Mouse (Mus musculus) neural tube, embryonic 12.5 days (tissue): ENCODE results near the gene Gm21739. TPM values are rescaled to one million over a fixed set of nuclear protein-coding genes. Genes with fewer than 3 reads are reported as not detected.
"Not testable (repeated sequence)": the region's sequence is repeated elsewhere in the genome, so short reads cannot be mapped to it uniquely, and the experiment has no call there.

Experiments
- ATAC-seq: fragments of 200-750 bp; cut with Nextera tagmentation; 2 replicates; pipeline ENCODE4 v1.8.0; 2017; ENCODE audit warnings: low read depth, mild to moderate bottlenecking, moderate TSS enrichment, moderate library complexity; ENCODE audit not compliant: low FRiP score
- H3K27ac ChIP-seq: fragments of 300-500 bp; sonication (generic); 2 replicates; pipeline ENCODE4 v1.5.1; 2016
- H3K27me3 ChIP-seq: fragments of 300-500 bp; sonication (generic); replicated peaks from 2 replicates; pipeline ENCODE4 v1.6.1; 2016; ENCODE audit warnings: mild to moderate bottlenecking
- H3K36me3 ChIP-seq: fragments of 300-500 bp; sonication (generic); 2 replicates; pipeline ENCODE4 v1.6.1; 2016; ENCODE audit warnings: mild to moderate bottlenecking
- H3K4me1 ChIP-seq: fragments of 300-500 bp; sonication (generic); 2 replicates; pipeline ENCODE4 v1.6.1; 2016
- H3K4me2 ChIP-seq: fragments of 300-500 bp; sonication (generic); replicated peaks from 2 replicates; pipeline ENCODE4 v1.6.1; 2016; ENCODE audit warnings: mild to moderate bottlenecking
- H3K4me3 ChIP-seq: fragments of 300-500 bp; sonication (generic); 2 replicates; pipeline ENCODE4 v1.5.1; 2016
- H3K9ac ChIP-seq: fragments of 300-500 bp; sonication (generic); 2 replicates; pipeline ENCODE4 v1.6.1; 2016; ENCODE audit warnings: mild to moderate bottlenecking
- H3K9me3 ChIP-seq: fragments of 300-500 bp; sonication (generic); 2 replicates; pipeline ENCODE4 v1.6.1; 2016; ENCODE audit warnings: mild to moderate bottlenecking
- WGBS: fragments of 180-500 bp; shearing (Covaris S2); methylation state at CpG from one replicate; pipeline ENCODE4 v1.1.7; 2016; 5-methylcytosine and 5-hydroxymethylcytosine counted together
- polyA plus RNA-seq: library from polyadenylated mRNA; unstranded; fragments of >200 nt; fragmentation: Nextera tagmentation; extraction: Ambion mirVana; gene quantifications from 2 replicates; pipeline ENCODE4 v1.2.1, GENCODE M21; 2016

Gene Gm21739
- not detected in 2 replicates for polyA plus RNA-seq

GRCm38 (mm10) chrY:44264344-44264743, at the start of gene Gm21739:
TSS of gene Gm21739 (minus strand) at chrY:44264444.
- H3K27ac ChIP-seq, H3K9me3 ChIP-seq, ATAC-seq, H3K4me3 ChIP-seq, H3K4me1 ChIP-seq, H3K36me3 ChIP-seq, H3K27me3 ChIP-seq, H3K4me2 ChIP-seq, H3K9ac ChIP-seq: not testable (repeated sequence)
- no CpG with 5 or more reads among the region's 6 CpGs for WGBS
